Mouse (Mus musculus) layer of hippocampus, postnatal 14 days (tissue): Measurements from ENCODE around the gene Erfe. TPM values are rescaled to one million over a fixed set of nuclear protein-coding genes. Genes with fewer than 3 reads are reported as not detected.

ENCODE experiments used
- DNase-seq, 2 experiments: peaks; one replicate each; pipeline ENCODE4 v3.0.0; 2021 to 2022; ENCODE audit warnings: low spot score in 2 of 2, mixed read lengths in 1 of 2
- long read RNA-seq, 2 experiments: library from polyadenylated mRNA; stranded (forward); transcript quantifications; one replicate each; pipeline ENCODE4 v2.0.0; 2021
- total RNA-seq, 2 experiments: library from RNA; stranded (reverse); gene quantifications; 2 replicates each; pipeline ENCODE4 v1.2.3; 2021

Gene Erfe
- total RNA-seq, result under 1 TPM in 1 of 2 experiments, not detected in 1; 0.12 TPM
- long read RNA-seq, experiment 1, result 0 reads
- long read RNA-seq, experiment 2, result 0 reads

GRCm38 (mm10) chr1:91366215-91367108, at the start of gene Erfe:
Gene Erfe, plus strand, starts transcription at chr1:91366430.
- DNase-seq, result peak; percentile 28 to 38

- no peak for DNase-seq
Measured at GRCm38 (mm10) chr1:91317656-91318055, 48.6 kb upstream of the Erfe start.

- DNase-seq, result no peak
Measured at GRCm38 (mm10) chr1:91321760-91322438, 44.3 kb upstream of the Erfe start, which contains the start of gene Espnl. Gene Espnl, plus strand, starts transcription at chr1:91322075.

- DNase-seq, result no peak
Measured at GRCm38 (mm10) chr1:91324646-91325045, 41.6 kb upstream of the Erfe start.

- no peak for DNase-seq
Measured at GRCm38 (mm10) chr1:91325488-91326042, 40.7 kb upstream of the Erfe start.

GRCm38 (mm10) chr1:91332102-91332501, 34.1 kb upstream of the Erfe start:
- DNase-seq, result peak in 1 of 2 experiments; percentile 20

- DNase-seq, result no peak
Measured at GRCm38 (mm10) chr1:91333582-91333981, 32.6 kb upstream of the Erfe start.

- DNase-seq, result no peak
Measured at GRCm38 (mm10) chr1:91337355-91337754, 28.9 kb upstream of the Erfe start.

GRCm38 (mm10) chr1:91344001-91344400, 22.2 kb upstream of the Erfe start:
- DNase-seq, result no peak

GRCm38 (mm10) chr1:91344921-91345685, 21.1 kb upstream of the Erfe start:
- DNase-seq, result no peak

GRCm38 (mm10) chr1:91346892-91347291, 19.3 kb upstream of the Erfe start:
- peak; percentile 47 to 54 for DNase-seq

GRCm38 (mm10) chr1:91350841-91351240, 15.4 kb upstream of the Erfe start, which contains the start of gene Klhl30:
Gene Klhl30, plus strand, starts transcription at chr1:91351016.
- DNase-seq, result no peak

- no peak for DNase-seq
Measured at GRCm38 (mm10) chr1:91351249-91351648, 15.0 kb upstream of the Erfe start.

- no peak for DNase-seq
Measured at GRCm38 (mm10) chr1:91352277-91352676, 14.0 kb upstream of the Erfe start.

- no peak for DNase-seq
Measured at GRCm38 (mm10) chr1:91356105-91356504, 10.1 kb upstream of the Erfe start.

- no peak for DNase-seq
Measured at GRCm38 (mm10) chr1:91362113-91362512, 4.1 kb upstream of the Erfe start.

GRCm38 (mm10) chr1:91364822-91365644, 1.2 kb upstream of the Erfe start:
- no peak for DNase-seq

- DNase-seq, result no peak
Measured at GRCm38 (mm10) chr1:91365816-91366214, 415 bp upstream of the Erfe start.

- DNase-seq, result no peak
Measured at GRCm38 (mm10) chr1:91367295-91367694, 1.1 kb downstream of the Erfe start.

GRCm38 (mm10) chr1:91369408-91369807, 3.2 kb downstream of the Erfe start:
- no peak for DNase-seq
